Mouse (Mus musculus) myocyte (in vitro differentiated cells): ENCODE data around the gene Hhex.

Experiments
- CEBPB ChIP-seq: IDR thresholded peaks from 2 replicates; pipeline ENCODE4 v1.6.1; 2011; ENCODE audit warnings: mild to moderate bottlenecking, moderate library complexity; ENCODE audit not compliant: poor library complexity, insufficient read depth, severe bottlenecking
- MAX ChIP-seq: IDR thresholded peaks from one replicate; pipeline ENCODE4 v1.6.1; 2011; ENCODE audit warnings: low read depth, mild to moderate bottlenecking, control low read depth
- MYOG ChIP-seq, 3 experiments: IDR thresholded peaks; one replicate each; pipeline ENCODE4 v1.6.1; 2011; ENCODE audit warnings: control low read depth in 2 of 3, low read depth in 2 of 3, mild to moderate bottlenecking in 2 of 3; ENCODE audit not compliant: insufficient read length in 2 of 3, control insufficient read depth in 1 of 3, insufficient read depth in 1 of 3
- POLR2A ChIP-seq: IDR thresholded peaks from one replicate; pipeline ENCODE4 v1.6.1; 2011; ENCODE audit warnings: low read depth, mild to moderate bottlenecking, control low read depth, moderate library complexity; ENCODE audit not compliant: insufficient read length
- POLR2AphosphoS2 ChIP-seq: IDR thresholded peaks from one replicate; pipeline ENCODE4 v1.6.1; 2011; ENCODE audit warnings: low read depth, control low read depth; ENCODE audit not compliant: insufficient read length
- TCF12 ChIP-seq: IDR thresholded peaks from one replicate; pipeline ENCODE4 v1.6.1; 2011; ENCODE audit warnings: mild to moderate bottlenecking, control low read depth; ENCODE audit not compliant: poor library complexity, insufficient read depth, severe bottlenecking
- USF1 ChIP-seq: IDR thresholded peaks from one replicate; pipeline ENCODE4 v1.6.1; 2011; ENCODE audit warnings: low read depth, mild to moderate bottlenecking, control low read depth, moderate library complexity

DNA sequence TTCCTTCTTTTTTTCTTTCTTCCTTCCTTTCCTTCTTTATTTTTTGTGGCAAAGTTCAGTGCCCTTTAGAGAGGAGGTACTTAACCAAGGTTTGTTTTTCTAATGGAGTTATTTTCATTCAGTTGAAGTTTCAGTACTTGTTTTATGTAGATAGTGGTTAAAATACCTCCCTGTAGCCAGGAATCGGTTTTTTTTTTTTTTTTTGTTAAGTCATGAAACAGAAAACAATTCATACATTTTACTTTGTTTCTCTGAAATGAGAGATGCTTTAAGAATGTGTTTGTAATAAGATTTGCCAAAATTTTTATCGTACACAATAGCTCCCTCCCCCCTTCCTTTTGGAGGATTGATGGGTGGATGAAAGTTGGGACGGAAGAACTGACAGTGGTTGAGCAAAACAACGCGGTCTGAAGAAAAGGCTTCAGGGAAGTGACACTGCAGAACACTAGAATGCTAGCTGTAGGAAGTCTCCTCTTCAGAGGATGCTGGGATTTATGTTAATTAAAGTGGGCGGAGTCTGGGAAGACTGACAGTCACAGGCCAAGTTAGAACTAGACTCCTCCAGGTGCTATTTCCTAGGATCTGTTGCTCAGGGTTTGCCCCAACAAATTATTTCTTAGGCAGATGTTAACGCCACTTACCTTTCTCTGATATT is 54.1 kb downstream of the Hhex start:
- TF ChIP-seq MAX, result no peak
- no peak for TF ChIP-seq POLR2A
- TF ChIP-seq USF1, result no peak
- TF ChIP-seq MYOG (IDR thresholded peaks at IDR 0.05; ENCODE audit: control insufficient read depth in 1 of 3, insufficient read depth in 1 of 3, insufficient read length in 2 of 3, low read depth in 2 of 3), result no peak
- no peak for TF ChIP-seq POLR2AphosphoS2
- no peak for TF ChIP-seq CEBPB
- TF ChIP-seq TCF12, result no peak
